Mouse (Mus musculus): Measurements from ENCODE around the gene 1700067K01Rik. TPM values are rescaled to one million over a fixed set of nuclear protein-coding genes. Genes with fewer than 3 reads are reported as not detected.

The 1700067K01Rik gene
- polyA plus RNA-seq (2017; shearing (Covaris generic)), result not detected

GRCm38 (mm10) chr8:84001281-84002000 is at the start of gene 1700067K01Rik:
1700067K01Rik (plus strand) TSS chr8:84001502.

GRCm38 (mm10) chr8:83955106-83955957 is 46.0 kb upstream of the 1700067K01Rik start, which contains the start of the genes Gm10644 and Asf1b:
Gm10644 (minus strand) TSS chr8:83955205.
Asf1b (plus strand) TSS chr8:83955507.

GRCm38 (mm10) chr8:83972150-83973120 is 28.9 kb upstream of the 1700067K01Rik start, which contains the start of gene Prkaca:
Prkaca (plus strand) TSS chr8:83972993.

GRCm38 (mm10) chr8:83997511-83998141 is 3.7 kb upstream of the 1700067K01Rik start, which contains the start of gene Samd1:
Samd1 (plus strand) TSS chr8:83997672.

GRCm38 (mm10) chr8:84011705-84012498 is 10.6 kb downstream of the 1700067K01Rik start, which contains the start of gene 2210011C24Rik:
2210011C24Rik (minus strand) TSS chr8:84012171.

GRCm38 (mm10) chr8:84021096-84021495 is 19.8 kb downstream of the 1700067K01Rik start, which contains the start of gene Palm3:
Palm3 (plus strand) TSS chr8:84021471.

GRCm38 (mm10) chr8:84042066-84042947 is 41.0 kb downstream of the 1700067K01Rik start, which contains the start of gene Il27ra:
Il27ra (minus strand) TSS chr8:84042589.

GRCm38 (mm10) chr8:84044900-84045299 is 43.6 kb downstream of the 1700067K01Rik start, which contains the start of gene Rln3:
Rln3 (minus strand) TSS chr8:84045000.

Other genes starting within 250 kb of the 1700067K01Rik start
- 7.7 TPM for gene Adgrl1, start 101.4 kb upstream of the 1700067K01Rik start, polyA plus RNA-seq (2017; shearing (Covaris generic))
- gene Gm10644, start 46.3 kb upstream of the 1700067K01Rik start, polyA plus RNA-seq (2017; shearing (Covaris generic)), result 0.62 TPM
- 7.1 TPM for gene Asf1b, start 46.0 kb upstream of the 1700067K01Rik start, polyA plus RNA-seq (2017; shearing (Covaris generic))
- gene Prkaca, start 28.5 kb upstream of the 1700067K01Rik start, polyA plus RNA-seq (2017; shearing (Covaris generic)), result 36.3 TPM
- 6.2 TPM for gene Samd1, start 3.8 kb upstream of the 1700067K01Rik start, polyA plus RNA-seq (2017; shearing (Covaris generic))
- 1.6 TPM for gene 2210011C24Rik, start 10.7 kb downstream of the 1700067K01Rik start, polyA plus RNA-seq (2017; shearing (Covaris generic))
- 7.7 TPM for gene Palm3, start 20.0 kb downstream of the 1700067K01Rik start, polyA plus RNA-seq (2017; shearing (Covaris generic))
- 221 TPM for gene Il27ra, start 41.1 kb downstream of the 1700067K01Rik start, polyA plus RNA-seq (2017; shearing (Covaris generic))
- 1.6 TPM for gene Rln3, start 43.5 kb downstream of the 1700067K01Rik start, polyA plus RNA-seq (2017; shearing (Covaris generic))
- gene Gm10643, start 63.6 kb downstream of the 1700067K01Rik start, polyA plus RNA-seq (2017; shearing (Covaris generic)), result 1.7 TPM
- 34.0 TPM for gene Rfx1, start 65.3 kb downstream of the 1700067K01Rik start, polyA plus RNA-seq (2017; shearing (Covaris generic))
- gene Dcaf15, start 103.3 kb downstream of the 1700067K01Rik start, polyA plus RNA-seq (2017; shearing (Covaris generic)), result 31.7 TPM
- gene Podnl1, start 124.5 kb downstream of the 1700067K01Rik start, polyA plus RNA-seq (2017; shearing (Covaris generic)), result 30.8 TPM
- gene Cc2d1a, start 146.4 kb downstream of the 1700067K01Rik start, polyA plus RNA-seq (2017; shearing (Covaris generic)), result 43.2 TPM
- 0.56 TPM for gene 4930432K21Rik, start 146.5 kb downstream of the 1700067K01Rik start, polyA plus RNA-seq (2017; shearing (Covaris generic))
- gene Nanos3, start 183.7 kb downstream of the 1700067K01Rik start, polyA plus RNA-seq (2017; shearing (Covaris generic)), result not detected
- gene Zswim4, start 235.6 kb downstream of the 1700067K01Rik start, polyA plus RNA-seq (2017; shearing (Covaris generic)), result 53.2 TPM
- gene D8Ertd738e, start 248.2 kb downstream of the 1700067K01Rik start, polyA plus RNA-seq (2017; shearing (Covaris generic)), result 577 TPM

Data from effector memory CD4-positive, alpha-beta T cell, adult 5 months (primary cell).